Mouse (Mus musculus): Measurements from ENCODE around the gene Phospho1. TPM values are rescaled to one million over a fixed set of nuclear protein-coding genes. Genes with fewer than 3 reads are reported as not detected.

Phospho1 gene
- polyA plus RNA-seq, 1 experiment from 2014 or later: 2.6 TPM

DNA sequence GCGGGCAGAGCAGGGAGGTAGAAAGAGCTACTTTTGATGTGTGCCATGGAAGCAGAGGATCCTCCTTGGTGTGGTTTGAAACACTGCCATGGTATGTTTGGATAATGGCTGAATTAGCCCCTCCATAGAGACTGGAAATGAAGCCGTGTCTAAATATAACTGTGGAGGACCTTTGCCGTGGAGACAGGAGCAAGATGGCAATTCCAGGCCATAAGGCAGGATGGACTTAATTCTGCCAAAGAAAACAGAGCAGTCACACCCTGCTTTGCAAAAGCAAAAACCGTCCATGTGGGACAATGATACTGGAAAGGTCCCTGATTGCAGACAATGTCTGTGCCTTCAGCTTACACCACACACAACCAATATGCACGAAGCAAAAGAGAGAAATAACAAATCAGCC is 30.1 kb upstream of the Phospho1 start:
- H3K9ac ChIP-seq (ENCODE audit: low read depth, low read length): no peak overlapping the region
- no peaks in the 10 kb centered on the region for H3K9me3 ChIP-seq (ENCODE audit: control insufficient read depth)
- no peak for ATAC-seq
- peaks cover 19% of the 10 kb centered on the region for H3K27me3 ChIP-seq (replicated peaks; ENCODE audit: control insufficient read depth, insufficient read depth, low read length)
- H3K4me3 ChIP-seq (ENCODE audit: low read depth, low read length): no peak overlapping the region
- no peak for TF ChIP-seq CTCF (IDR thresholded peaks at IDR 0.05; ENCODE audit: low read depth)
- 66% methylated on average over 5 of the region's 5 CpGs for WGBS
- no peak overlapping the region for H3K27ac ChIP-seq (ENCODE audit: low read depth, low read length)
- no peak overlapping the region for H3K4me2 ChIP-seq (replicated peaks; ENCODE audit: low read depth)
- no peaks in the 10 kb centered on the region for H3K4me1 ChIP-seq (replicated peaks; ENCODE audit: control insufficient read depth, insufficient read depth, low read length)
- H3K36me3 ChIP-seq (ENCODE audit: control insufficient read depth, insufficient read depth): no peaks in the 10 kb centered on the region

DNA sequence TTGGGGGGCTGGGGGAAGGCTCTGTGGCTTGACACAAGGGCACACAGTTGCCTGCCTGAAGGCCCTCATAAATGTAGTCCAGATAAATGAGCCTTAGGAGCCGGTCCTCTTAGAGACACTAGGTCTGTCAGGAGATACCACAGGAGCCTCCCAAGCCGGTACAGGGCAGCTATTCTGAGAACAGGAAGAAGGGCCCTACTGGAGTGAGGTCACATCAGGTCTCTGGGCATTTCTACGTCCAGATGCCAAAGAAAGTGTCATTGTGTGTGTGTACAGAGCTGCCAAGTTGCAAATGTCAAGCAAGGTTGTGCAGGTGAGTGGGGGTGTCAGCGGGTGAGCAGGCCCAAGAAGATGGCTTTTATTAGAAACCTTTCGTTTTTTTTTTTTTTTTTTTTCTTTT is 28.7 kb upstream of the Phospho1 start:
- Histone ChIP-seq H3K4me1 (replicated peaks; ENCODE audit: control insufficient read depth, insufficient read depth, low read length) (0 out of 2 replicates have a peak, but pooled peaks cover 2% of the 10 kb centered on the region), H3K4me2 (replicated peaks; ENCODE audit: low read depth) (no peak overlapping the region), H3K9me3 (ENCODE audit: control insufficient read depth) (no peaks in the 10 kb centered on the region), H3K36me3 (ENCODE audit: control insufficient read depth, insufficient read depth) (no peaks in the 10 kb centered on the region), H3K4me3 (ENCODE audit: low read depth, low read length) (no peak overlapping the region), H3K27ac (ENCODE audit: low read depth, low read length) (no peak overlapping the region), H3K27me3 (replicated peaks; ENCODE audit: control insufficient read depth, insufficient read depth, low read length) (peaks cover 19% of the 10 kb centered on the region), H3K9ac (ENCODE audit: low read depth, low read length) (no peak overlapping the region)
- no peak for TF ChIP-seq CTCF (IDR thresholded peaks at IDR 0.05; ENCODE audit: low read depth)
- ATAC-seq: no peak
- 63% methylated on average over 5 of the region's 5 CpGs for WGBS

DNA sequence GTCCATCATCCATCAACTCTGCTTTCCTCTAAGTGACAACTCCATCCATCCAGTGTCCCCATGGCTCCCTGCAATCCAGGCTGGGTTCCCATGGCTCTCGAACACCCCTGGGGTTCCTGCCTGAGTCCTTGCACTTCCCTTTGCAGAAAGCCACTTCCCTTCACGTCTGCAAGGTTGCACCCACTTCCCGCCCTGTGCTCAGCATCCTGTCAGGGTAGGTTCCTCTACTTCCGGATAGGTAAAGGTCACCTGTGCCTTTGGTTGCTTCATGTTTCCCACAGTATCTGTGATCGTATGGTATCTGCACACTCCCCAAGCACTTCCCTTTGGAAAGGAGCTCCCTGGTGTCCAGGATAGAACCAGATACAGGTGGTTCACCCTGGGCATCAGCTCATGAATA is 19.3 kb upstream of the Phospho1 start:
- WGBS: 48% methylated on average over 5 of the region's 5 CpGs
- no peak overlapping the region for H3K4me3 ChIP-seq (ENCODE audit: low read depth, low read length)
- H3K27me3 ChIP-seq (replicated peaks; ENCODE audit: control insufficient read depth, insufficient read depth, low read length): no peaks in the 10 kb centered on the region
- TF ChIP-seq CTCF (IDR thresholded peaks at IDR 0.05; ENCODE audit: low read depth): no peak
- H3K4me1 ChIP-seq (replicated peaks; ENCODE audit: control insufficient read depth, insufficient read depth, low read length): 0 out of 2 replicates have a peak, but pooled peaks cover 12% of the 10 kb centered on the region
- no peak overlapping the region for H3K4me2 ChIP-seq (replicated peaks; ENCODE audit: low read depth)
- peak overlapping the region; percentile 60 for H3K27ac ChIP-seq (ENCODE audit: low read depth, low read length)
- no peak overlapping the region for H3K9ac ChIP-seq (ENCODE audit: low read depth, low read length)
- ATAC-seq: peak; percentile 67
- H3K36me3 ChIP-seq (ENCODE audit: control insufficient read depth, insufficient read depth): no peaks in the 10 kb centered on the region
- H3K9me3 ChIP-seq (ENCODE audit: control insufficient read depth): no peaks in the 10 kb centered on the region

DNA sequence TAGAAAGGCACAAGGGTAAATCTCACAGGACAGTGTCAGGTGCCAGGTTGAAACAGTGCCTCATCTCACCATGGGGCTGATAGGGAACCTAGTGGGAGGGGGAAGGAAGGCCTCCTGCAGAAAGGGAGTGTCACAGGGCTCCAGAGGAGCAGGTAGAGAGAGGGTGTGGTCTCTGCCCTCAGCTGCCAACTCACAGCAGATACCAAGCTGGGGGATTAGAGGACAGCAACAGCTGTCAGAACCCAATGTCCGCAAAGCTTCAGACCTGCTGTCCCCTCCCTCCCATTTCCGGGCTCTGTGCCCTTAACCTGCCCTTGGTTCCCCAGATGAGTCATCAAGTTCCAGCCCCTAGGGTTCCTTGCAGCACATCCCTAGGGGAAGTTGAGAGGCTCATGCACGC is 18.8 kb upstream of the Phospho1 start:
- TF ChIP-seq CTCF (IDR thresholded peaks at IDR 0.05; ENCODE audit: low read depth): 0 out of 2 replicates have a peak, but pooled peaks have one; percentile 5
- Histone ChIP-seq H3K9me3 (ENCODE audit: control insufficient read depth) (no peaks in the 10 kb centered on the region), H3K27me3 (replicated peaks; ENCODE audit: control insufficient read depth, insufficient read depth, low read length) (no peaks in the 10 kb centered on the region), H3K36me3 (ENCODE audit: control insufficient read depth, insufficient read depth) (no peaks in the 10 kb centered on the region), H3K4me1 (replicated peaks; ENCODE audit: control insufficient read depth, insufficient read depth, low read length) (0 out of 2 replicates have a peak, but pooled peaks cover 11% of the 10 kb centered on the region), H3K4me2 (replicated peaks; ENCODE audit: low read depth) (no peak overlapping the region), H3K27ac (ENCODE audit: low read depth, low read length) (peak overlapping the region; percentile 60), H3K9ac (ENCODE audit: low read depth, low read length) (no peak overlapping the region), H3K4me3 (ENCODE audit: low read depth, low read length) (no peak overlapping the region)
- peak; percentile 89 for ATAC-seq
- 22% methylated on average over 3 of the region's 3 CpGs for WGBS

DNA sequence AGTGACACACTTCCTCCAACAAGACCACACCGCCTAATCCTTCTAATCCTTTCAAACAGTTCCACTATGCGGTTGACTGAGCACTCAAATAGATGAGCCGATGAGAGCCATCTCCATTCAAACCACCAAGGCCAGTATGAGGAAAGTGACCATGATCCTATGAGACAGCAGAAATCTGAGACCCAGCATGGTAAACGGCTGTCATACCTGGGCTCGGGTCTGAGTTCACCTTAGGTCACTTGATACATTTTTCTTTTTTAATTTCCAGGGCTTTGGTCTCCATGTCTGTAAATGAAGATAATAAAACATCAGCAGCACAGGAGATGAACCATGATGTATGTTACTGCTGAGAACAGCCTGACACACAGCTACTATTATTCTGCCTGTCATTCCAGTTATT is 16.4 kb upstream of the Phospho1 start:
- no peak overlapping the region for H3K4me3 ChIP-seq (ENCODE audit: low read depth, low read length)
- no peak for ATAC-seq
- 97% methylated on average over 5 of the region's 5 CpGs for WGBS
- no peaks in the 10 kb centered on the region for H3K27me3 ChIP-seq (replicated peaks; ENCODE audit: control insufficient read depth, insufficient read depth, low read length)
- no peak overlapping the region for H3K9ac ChIP-seq (ENCODE audit: low read depth, low read length)
- H3K27ac ChIP-seq (ENCODE audit: low read depth, low read length): no peak overlapping the region
- H3K9me3 ChIP-seq (ENCODE audit: control insufficient read depth): no peaks in the 10 kb centered on the region
- no peak overlapping the region for H3K4me2 ChIP-seq (replicated peaks; ENCODE audit: low read depth)
- H3K4me1 ChIP-seq (replicated peaks; ENCODE audit: control insufficient read depth, insufficient read depth, low read length): 0 out of 2 replicates have a peak, but pooled peaks cover 9% of the 10 kb centered on the region
- TF ChIP-seq CTCF (IDR thresholded peaks at IDR 0.05; ENCODE audit: low read depth): no peak
- H3K36me3 ChIP-seq (ENCODE audit: control insufficient read depth, insufficient read depth): no peaks in the 10 kb centered on the region

DNA sequence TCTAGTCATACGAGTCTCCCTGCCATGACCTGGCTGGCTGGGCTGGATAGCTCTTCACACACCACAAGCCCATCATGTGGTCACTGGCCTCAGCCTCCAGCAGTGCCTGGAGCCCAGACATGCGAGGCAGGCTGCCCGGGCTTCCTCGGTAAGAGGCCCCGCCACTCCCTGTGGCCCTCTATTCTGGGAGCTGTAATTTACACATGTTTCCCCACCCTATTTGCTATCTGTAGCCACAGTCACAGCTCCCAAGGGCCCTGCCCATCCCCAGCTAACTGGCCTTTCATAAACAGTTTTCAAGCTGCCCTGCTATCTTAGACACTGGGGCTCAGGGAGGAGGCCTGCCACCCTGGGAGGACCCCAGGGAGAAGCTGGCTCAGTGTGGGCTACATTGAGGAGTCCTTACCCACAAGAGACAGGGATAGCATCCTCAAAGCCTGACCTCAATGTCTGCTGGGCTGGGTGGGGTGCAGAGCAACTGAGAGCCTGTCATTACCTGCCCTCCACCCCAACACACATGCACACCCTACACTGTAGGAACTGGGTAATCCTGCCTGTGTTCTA is 15.8 kb upstream of the Phospho1 start:
- no peak for TF ChIP-seq CTCF (IDR thresholded peaks at IDR 0.05; ENCODE audit: low read depth)
- 0 out of 2 replicates have a peak, but pooled peaks cover 9% of the 10 kb centered on the region for H3K4me1 ChIP-seq (replicated peaks; ENCODE audit: control insufficient read depth, insufficient read depth, low read length)
- H3K4me3 ChIP-seq (ENCODE audit: low read depth, low read length): no peak overlapping the region
- 24% methylated on average over 5 of the region's 5 CpGs for WGBS
- ATAC-seq: no peak
- H3K9me3 ChIP-seq (ENCODE audit: control insufficient read depth): no peaks in the 10 kb centered on the region
- H3K27ac ChIP-seq (ENCODE audit: low read depth, low read length): no peak overlapping the region
- no peak overlapping the region for H3K4me2 ChIP-seq (replicated peaks; ENCODE audit: low read depth)
- H3K36me3 ChIP-seq (ENCODE audit: control insufficient read depth, insufficient read depth): no peaks in the 10 kb centered on the region
- no peaks in the 10 kb centered on the region for H3K27me3 ChIP-seq (replicated peaks; ENCODE audit: control insufficient read depth, insufficient read depth, low read length)
- no peak overlapping the region for H3K9ac ChIP-seq (ENCODE audit: low read depth, low read length)

Data from intestine, postnatal 0 days (tissue).